Mouse (Mus musculus) liver, postnatal 0 days (tissue): ENCODE results near the gene Lao1. TPM values are rescaled to one million over a fixed set of nuclear protein-coding genes. Genes with fewer than 3 reads are reported as not detected.
"Not testable (repeated sequence)": the region's sequence is repeated elsewhere in the genome, so short reads cannot be mapped to it uniquely, and the experiment has no call there.

Experiments
- ATAC-seq: fragments of 200-750 bp; cut with Nextera tagmentation; 2 replicates; pipeline ENCODE4 v1.8.0; 2017; ENCODE audit warnings: mild to moderate bottlenecking, moderate library complexity
- DNase-seq: peaks from one replicate; pipeline ENCODE4 v3.0.0-alpha.2; 2016
- H3K27ac ChIP-seq: fragments of 300-500 bp; sonication (generic); 2 replicates; pipeline ENCODE4 v1.5.1; 2014; ENCODE audit warnings: antibody characterized with exemption, moderate library complexity, mild to moderate bottlenecking, low read depth
- H3K27me3 ChIP-seq: fragments of 300-500 bp; sonication (generic); 2 replicates; pipeline ENCODE4 v1.6.1; 2014; ENCODE audit warnings: low read length, control low read depth, mixed read lengths; ENCODE audit not compliant: insufficient read depth
- H3K36me3 ChIP-seq: fragments of 300-500 bp; sonication (generic); replicated peaks from 2 replicates; pipeline ENCODE4 v1.6.1; 2014; ENCODE audit warnings: mild to moderate bottlenecking, control low read depth, low read length, moderate library complexity, mixed read lengths; ENCODE audit not compliant: insufficient read depth
- H3K4me1 ChIP-seq: fragments of 300-500 bp; sonication (generic); 2 replicates; pipeline ENCODE4 v1.6.1; 2014; ENCODE audit warnings: antibody characterized with exemption, mild to moderate bottlenecking, control low read depth; ENCODE audit not compliant: insufficient read depth
- H3K4me2 ChIP-seq: fragments of 300-500 bp; sonication (generic); 2 replicates; pipeline ENCODE4 v1.6.1; 2014; ENCODE audit warnings: low read depth, mild to moderate bottlenecking, low read length, moderate library complexity, mixed read lengths
- H3K4me3 ChIP-seq: fragments of 300-500 bp; sonication (generic); 2 replicates; pipeline ENCODE4 v1.5.1; 2014; ENCODE audit warnings: low read depth, low read length
- H3K9ac ChIP-seq: fragments of 300-500 bp; sonication (generic); replicated peaks from 2 replicates; pipeline ENCODE4 v1.6.1; 2014; ENCODE audit warnings: mild to moderate bottlenecking, moderate library complexity
- H3K9me3 ChIP-seq: fragments of 300-500 bp; sonication (generic); 2 replicates; pipeline ENCODE4 v1.6.1; 2016; ENCODE audit warnings: mild to moderate bottlenecking, control low read depth, low read length, mixed read lengths
- CTCF ChIP-seq: sonication (generic); IDR thresholded peaks from 2 replicates; pipeline ENCODE4 v1.5.1; 2016; ENCODE audit warnings: antibody characterized with exemption, low read depth
- EP300 ChIP-seq: IDR thresholded peaks from 2 replicates; pipeline ENCODE4 v1.6.1; 2016; ENCODE audit warnings: antibody characterized with exemption, low read depth, mild to moderate bottlenecking
- WGBS: fragments of 180-500 bp; shearing (Covaris S2); extraction: QIAGEN DNeasy Blood & Tissue Kit; methylation state at CpG from one replicate; pipeline ENCODE4 v1.1.7; 2014; ENCODE audit not compliant: insufficient replicate concordance; 5-methylcytosine and 5-hydroxymethylcytosine counted together
- polyA plus RNA-seq: library from polyadenylated mRNA; unstranded; fragments of >200 nt; fragmentation: Nextera tagmentation; extraction: Ambion mirVana; gene quantifications from 2 replicates; pipeline ENCODE4 v1.2.1, GENCODE M21; 2015

Lao1 gene
- not detected in 2 replicates for polyA plus RNA-seq

DNA sequence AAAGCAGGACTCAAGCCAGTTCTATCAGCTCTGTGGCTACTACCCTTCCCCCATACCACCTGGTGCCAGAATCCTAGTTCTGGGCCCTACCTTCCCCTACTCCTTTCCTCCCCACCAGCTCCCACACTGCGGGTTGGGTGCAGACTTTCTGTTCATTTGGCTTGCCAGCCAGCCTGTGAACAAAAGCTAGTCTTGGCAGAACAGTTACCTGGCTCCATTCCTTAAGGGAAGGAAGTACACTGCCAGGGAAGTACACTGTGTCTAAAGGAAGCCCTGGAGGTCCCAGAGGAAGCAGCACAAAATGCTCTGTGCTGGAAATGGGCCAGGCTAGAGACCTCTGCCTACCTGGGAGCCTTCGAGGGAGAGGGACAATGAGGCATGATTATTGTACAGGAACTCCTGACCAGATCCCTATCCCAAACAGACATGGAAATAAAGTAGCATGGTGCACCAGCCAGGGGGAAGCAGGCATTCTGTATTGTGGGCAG lies at the start of gene Lao1:
Gene Lao1 (plus strand): TSS at position 438 of the 488 bp plus-strand sequence.
- Histone ChIP-seq H3K27me3 (no peaks in the 10 kb centered on the region), H3K4me3 (no peak within 1 kb of the TSS), H3K9ac (no peak within 1 kb of the TSS), H3K36me3 (no peaks in the 10 kb centered on the region), H3K9me3 (no peaks in the 10 kb centered on the region), H3K27ac (no peak within 1 kb of the TSS), H3K4me1 (no peaks in the 10 kb centered on the region), H3K4me2 (no peak within 1 kb of the TSS)
- TF ChIP-seq CTCF, result no peak
- 80% methylated on average over 2 of the region's 2 CpGs for WGBS
- no peak for DNase-seq
- ATAC-seq, result no peak

DNA sequence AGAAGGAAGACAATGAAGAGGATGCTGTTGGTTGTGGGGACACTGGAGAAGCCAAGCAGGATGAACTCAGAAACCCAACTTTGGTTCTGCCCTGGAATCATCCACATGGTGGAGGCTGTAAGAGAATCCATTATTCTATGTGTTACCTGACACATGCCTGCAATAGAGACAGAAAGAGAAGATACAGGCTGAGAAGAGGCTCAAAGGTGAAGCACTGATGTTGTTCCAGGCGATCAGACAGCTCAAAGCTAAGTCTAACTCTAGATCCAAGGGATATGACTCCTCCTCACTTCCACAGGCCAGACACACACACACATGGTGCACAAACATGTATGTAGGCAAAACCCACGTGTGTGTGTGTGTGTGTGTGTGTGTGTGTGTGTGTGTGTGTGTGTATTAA lies 44.0 kb upstream of the Lao1 start, which contains the start of gene Olfr1329:
Gene Olfr1329 (minus strand): TSS at position 101 of the 400 bp plus-strand sequence.
- H3K9ac ChIP-seq, DNase-seq, H3K27ac ChIP-seq, H3K9me3 ChIP-seq, H3K4me3 ChIP-seq, H3K36me3 ChIP-seq, H3K4me1 ChIP-seq, H3K27me3 ChIP-seq, H3K4me2 ChIP-seq, ATAC-seq: not testable (repeated sequence)
- 44% methylated on average over 2 of the region's 2 CpGs for WGBS

DNA sequence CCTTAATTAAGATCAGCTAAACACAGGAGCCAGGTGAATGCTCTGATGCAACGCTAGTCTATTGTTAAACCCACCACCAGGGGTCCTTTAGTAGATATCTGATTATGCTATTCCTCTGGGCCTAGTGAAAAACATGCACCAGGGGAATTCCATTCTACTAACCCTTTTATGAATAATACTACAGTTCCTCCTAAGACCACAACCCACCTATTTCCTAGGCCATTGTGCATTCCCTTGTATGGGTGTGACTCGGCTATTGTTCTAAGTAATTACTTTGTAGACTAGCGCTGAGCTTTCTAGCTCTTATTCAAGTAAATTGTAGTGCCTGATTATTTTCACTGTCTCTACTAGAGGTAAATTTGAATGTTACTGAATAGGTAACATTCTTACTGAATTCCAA lies 30.1 kb upstream of the Lao1 start:
- not testable (repeated sequence) for H3K4me3 ChIP-seq, H3K36me3 ChIP-seq, H3K4me2 ChIP-seq, H3K9me3 ChIP-seq, H3K9ac ChIP-seq, DNase-seq, H3K27me3 ChIP-seq, ATAC-seq, H3K4me1 ChIP-seq, H3K27ac ChIP-seq
- WGBS, result 76% methylated on average over 3 of the region's 3 CpGs

DNA sequence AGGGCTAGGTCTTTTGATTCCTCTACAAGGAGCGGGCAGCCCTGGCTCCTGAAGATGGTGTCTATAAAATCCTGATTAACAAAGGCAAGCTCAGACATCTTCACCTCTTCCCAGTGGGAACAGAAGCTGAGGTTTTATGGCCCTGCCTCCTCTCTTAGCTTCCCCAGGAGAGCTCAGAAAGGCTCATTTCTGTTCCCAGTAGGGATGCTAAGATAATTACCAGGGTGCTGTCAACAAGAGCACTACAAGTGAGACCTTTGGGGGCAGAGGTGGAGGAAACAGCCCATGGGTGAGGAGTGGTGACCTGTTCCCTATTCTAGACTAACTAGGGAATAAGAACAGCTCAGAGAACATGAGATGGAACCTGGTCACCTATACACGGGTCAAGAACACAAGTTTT lies 22.9 kb upstream of the Lao1 start, which contains the start of gene Olfr1328:
Gene Olfr1328 (minus strand): TSS at position 101 of the 400 bp plus-strand sequence.
- H3K9ac ChIP-seq, result no peak within 1 kb of the TSS
- TF ChIP-seq EP300 (no peak), CTCF (no peak)
- no peaks in the 10 kb centered on the region for H3K27me3 ChIP-seq
- no peaks in the 10 kb centered on the region for H3K36me3 ChIP-seq
- DNase-seq (no peak), ATAC-seq (no peak)
- H3K4me3 ChIP-seq, result no peak within 1 kb of the TSS
- H3K4me2 ChIP-seq, result no peak within 1 kb of the TSS
- 62% methylated on average over 2 of the region's 2 CpGs for WGBS
- H3K27ac ChIP-seq, result no peak within 1 kb of the TSS
- H3K9me3 ChIP-seq, result no peaks in the 10 kb centered on the region
- no peaks in the 10 kb centered on the region for H3K4me1 ChIP-seq

DNA sequence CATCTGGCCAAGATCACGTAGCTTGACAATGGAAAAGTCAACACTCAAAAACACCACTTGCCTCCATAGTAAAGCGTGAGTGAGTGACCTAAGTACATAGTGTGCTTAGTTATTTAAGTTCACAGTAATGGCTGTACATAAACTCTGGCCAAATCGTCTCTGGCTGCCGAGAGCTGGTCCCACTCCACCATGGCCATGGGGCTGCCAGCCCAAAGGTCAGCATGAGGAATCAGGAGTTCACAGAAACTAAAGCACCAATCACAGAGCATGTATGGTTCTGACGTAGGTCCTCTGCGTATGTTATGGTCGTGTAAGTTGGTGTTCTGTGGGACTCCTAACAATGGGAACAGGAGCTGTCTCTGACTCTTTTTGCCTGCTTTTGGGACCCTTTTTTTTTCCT lies 2.6 kb upstream of the Lao1 start:
- no peak overlapping the region for H3K4me2 ChIP-seq
- no peak overlapping the region for H3K27ac ChIP-seq
- no peak overlapping the region for H3K4me3 ChIP-seq
- no peaks in the 10 kb centered on the region for H3K9me3 ChIP-seq
- H3K4me1 ChIP-seq, result no peaks in the 10 kb centered on the region
- no peak overlapping the region for H3K9ac ChIP-seq
- TF ChIP-seq EP300, result no peak
- TF ChIP-seq CTCF, result no peak
- no peaks in the 10 kb centered on the region for H3K27me3 ChIP-seq
- ATAC-seq, result no peak
- no peak for DNase-seq
- H3K36me3 ChIP-seq, result no peaks in the 10 kb centered on the region
- 68% methylated on average over 7 of the region's 7 CpGs for WGBS

DNA sequence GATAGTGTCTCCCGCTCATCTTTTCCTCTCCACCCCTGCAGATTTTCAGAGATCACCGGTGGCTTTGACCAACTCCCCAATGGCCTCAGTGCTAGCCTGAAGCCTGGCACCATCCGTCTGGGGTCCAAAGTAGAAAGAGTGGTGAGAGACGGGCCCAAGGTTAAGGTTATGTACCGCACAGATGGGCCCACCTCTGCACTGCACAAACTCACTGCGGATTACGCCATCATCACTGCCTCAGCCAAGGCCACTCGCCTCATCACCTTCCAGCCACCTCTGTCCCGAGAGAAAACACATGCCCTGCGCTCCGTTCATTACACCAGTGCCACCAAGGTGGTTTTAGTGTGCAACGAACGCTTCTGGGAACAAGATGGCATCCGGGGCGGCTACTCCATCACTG lies 6.3 kb downstream of the Lao1 start:
- 74% methylated on average over 15 of the region's 15 CpGs for WGBS
- ATAC-seq, result no peak

DNA sequence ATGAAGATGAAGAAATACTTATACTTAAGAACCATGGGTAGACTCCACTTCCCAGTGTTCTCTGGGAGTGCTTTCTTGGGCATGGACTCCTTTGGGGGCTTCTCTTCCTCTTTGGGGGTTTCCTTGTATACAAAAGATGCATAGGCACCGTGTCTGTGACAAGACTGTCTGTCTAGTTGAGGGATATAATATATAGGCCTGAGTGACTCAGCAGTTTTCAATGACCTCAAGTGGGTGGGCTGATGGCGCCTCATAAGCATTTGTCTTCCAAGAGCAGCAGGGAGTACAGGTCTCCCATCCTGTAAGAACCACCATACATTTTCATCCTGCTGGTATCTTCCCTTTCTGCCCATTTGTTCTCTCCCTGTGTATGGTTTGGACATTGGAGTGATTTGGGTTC lies 11.9 kb downstream of the Lao1 start:
- DNase-seq (no peak), ATAC-seq (no peak)
- Histone ChIP-seq H3K27me3 (no peaks in the 10 kb centered on the region), H3K9me3 (no peaks in the 10 kb centered on the region), H3K4me3 (no peak overlapping the region), H3K4me1 (no peaks in the 10 kb centered on the region), H3K4me2 (no peak overlapping the region), H3K9ac (no peak overlapping the region), H3K36me3 (no peaks in the 10 kb centered on the region), H3K27ac (no peak overlapping the region)
- WGBS, result 51% methylated on average over 2 of the region's 2 CpGs
- TF ChIP-seq CTCF (no peak), EP300 (no peak)

More for the DNA sequence above, 6.3 kb downstream of the Lao1 start:
- no peaks in the 10 kb centered on the region for H3K27me3 ChIP-seq
- no peaks in the 10 kb centered on the region for H3K36me3 ChIP-seq
- H3K27ac ChIP-seq, result no peak overlapping the region
- DNase-seq, result no peak
- no peak overlapping the region for H3K4me3 ChIP-seq
- no peaks in the 10 kb centered on the region for H3K9me3 ChIP-seq
- TF ChIP-seq EP300, result no peak
- no peak overlapping the region for H3K4me2 ChIP-seq
- H3K9ac ChIP-seq, result no peak overlapping the region
- no peaks in the 10 kb centered on the region for H3K4me1 ChIP-seq
